Mouse (Mus musculus) cerebellum, adult 2 months (tissue): Measurements from ENCODE around the gene Comtd1.

Experiments
- CTCF ChIP-seq: fragments of 200-500 bp; IDR thresholded peaks from 2 replicates; pipeline ENCODE4 v1.5.1; 2011; ENCODE audit warnings: low read depth, mild to moderate bottlenecking, control low read depth, low read length, moderate library complexity, borderline replicate concordance; ENCODE audit not compliant: insufficient read depth
- POLR2A ChIP-seq: fragments of 200-500 bp; IDR thresholded peaks from 2 replicates; pipeline ENCODE4 v1.6.1; 2011; ENCODE audit warnings: low read length, control low read depth, borderline replicate concordance; ENCODE audit not compliant: insufficient read depth

DNA sequence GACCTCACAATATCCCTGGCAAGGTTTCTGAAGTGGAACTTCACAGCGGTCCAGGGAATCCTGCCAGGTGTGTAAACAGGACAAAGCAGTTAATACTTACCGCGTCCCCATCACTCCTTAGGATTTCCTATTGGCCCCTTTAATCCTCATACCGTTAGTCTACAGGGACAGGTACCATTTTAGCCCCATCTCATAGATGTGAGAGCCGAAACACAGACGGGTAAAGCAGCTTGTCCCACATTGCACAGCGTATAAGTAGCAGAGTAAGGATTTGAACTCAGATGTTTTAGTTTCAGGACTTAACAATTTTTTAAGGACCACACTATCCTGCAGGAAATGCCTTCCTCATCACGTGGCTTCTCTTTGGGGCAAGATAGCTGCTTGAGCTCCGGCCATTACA is 5.5 kb upstream of the Comtd1 start:
- TF ChIP-seq CTCF (no peak), POLR2A (no peak)
